Mouse (Mus musculus) intestine, embryonic 15.5 days (tissue): ENCODE results near the gene Ttc28. TPM values are rescaled to one million over a fixed set of nuclear protein-coding genes. Genes with fewer than 3 reads are reported as not detected.

Source experiments
- ATAC-seq: fragments of 200-750 bp; cut with Nextera tagmentation; 2 replicates; pipeline ENCODE4 v1.8.0; 2017; ENCODE audit warnings: moderate TSS enrichment, moderate library complexity
- H3K27ac ChIP-seq: fragments of 300-500 bp; sonication (generic); 2 replicates; pipeline ENCODE4 v1.5.1; 2015; ENCODE audit warnings: mild to moderate bottlenecking, inconsistent platforms
- H3K27me3 ChIP-seq: fragments of 300-500 bp; sonication (generic); replicated peaks from 2 replicates; pipeline ENCODE4 v1.6.1; 2015; ENCODE audit warnings: inconsistent platforms
- H3K36me3 ChIP-seq: fragments of 300-500 bp; sonication (generic); 2 replicates; pipeline ENCODE4 v1.6.1; 2015; ENCODE audit warnings: inconsistent platforms
- H3K4me1 ChIP-seq: fragments of 300-500 bp; sonication (generic); replicated peaks from 2 replicates; pipeline ENCODE4 v1.6.1; 2015; ENCODE audit warnings: inconsistent platforms
- H3K4me2 ChIP-seq: fragments of 300-500 bp; sonication (generic); replicated peaks from 2 replicates; pipeline ENCODE4 v1.6.1; 2015; ENCODE audit warnings: mild to moderate bottlenecking, inconsistent platforms
- H3K4me3 ChIP-seq: fragments of 300-500 bp; sonication (generic); replicated peaks from 2 replicates; pipeline ENCODE4 v1.5.1; 2015; ENCODE audit warnings: inconsistent platforms
- H3K9ac ChIP-seq: fragments of 300-500 bp; sonication (generic); 2 replicates; pipeline ENCODE4 v1.6.1; 2015; ENCODE audit warnings: inconsistent platforms
- H3K9me3 ChIP-seq: fragments of 300-500 bp; sonication (generic); 2 replicates; pipeline ENCODE4 v1.6.1; 2016; ENCODE audit warnings: inconsistent platforms
- WGBS: fragments of 180-500 bp; shearing (Covaris S2); methylation state at CpG from one replicate; pipeline ENCODE4 v1.1.7; 2015; 5-methylcytosine and 5-hydroxymethylcytosine counted together
- polyA plus RNA-seq: library from polyadenylated mRNA; unstranded; fragments of >200 nt; fragmentation: Nextera tagmentation; extraction: Ambion mirVana; gene quantifications from 2 replicates; pipeline ENCODE4 v1.2.1, GENCODE M21; 2015

Gene Ttc28
- polyA plus RNA-seq, 1 experiment from 2014 or later, result 6.9 TPM

GRCm38 (mm10) chr5:111204976-111205586, 325.5 kb downstream of the Ttc28 start:
- no peak overlapping the region for H3K4me2 ChIP-seq
- H3K27ac ChIP-seq, result 0 out of 2 replicates have a peak overlapping the region, but pooled peaks have one; percentile 36
- no peak overlapping the region for H3K4me3 ChIP-seq
- no peaks in the 10 kb centered on the region for H3K27me3 ChIP-seq
- ATAC-seq, result no peak
- 17% methylated on average over 4 of the region's 4 CpGs for whole genome bisulfite sequencing
- no peak overlapping the region for H3K9ac ChIP-seq
- H3K36me3 ChIP-seq, result no peaks in the 10 kb centered on the region
- H3K9me3 ChIP-seq, result no peaks in the 10 kb centered on the region
- peaks cover 50% of the 10 kb centered on the region for H3K4me1 ChIP-seq

- WGBS, result 33% methylated on average over 4 of the region's 4 CpGs
- H3K4me3 ChIP-seq, result no peak overlapping the region
- H3K4me2 ChIP-seq, result no peak overlapping the region
- ATAC-seq, result no peak
- peaks cover 43% of the 10 kb centered on the region for H3K4me1 ChIP-seq
- no peak overlapping the region for H3K9ac ChIP-seq
- H3K9me3 ChIP-seq, result no peaks in the 10 kb centered on the region
- no peak overlapping the region for H3K27ac ChIP-seq
- H3K27me3 ChIP-seq, result no peaks in the 10 kb centered on the region
- H3K36me3 ChIP-seq, result no peaks in the 10 kb centered on the region
Observed at GRCm38 (mm10) chr5:111205817-111206216, 326.2 kb downstream of the Ttc28 start.

DNA sequence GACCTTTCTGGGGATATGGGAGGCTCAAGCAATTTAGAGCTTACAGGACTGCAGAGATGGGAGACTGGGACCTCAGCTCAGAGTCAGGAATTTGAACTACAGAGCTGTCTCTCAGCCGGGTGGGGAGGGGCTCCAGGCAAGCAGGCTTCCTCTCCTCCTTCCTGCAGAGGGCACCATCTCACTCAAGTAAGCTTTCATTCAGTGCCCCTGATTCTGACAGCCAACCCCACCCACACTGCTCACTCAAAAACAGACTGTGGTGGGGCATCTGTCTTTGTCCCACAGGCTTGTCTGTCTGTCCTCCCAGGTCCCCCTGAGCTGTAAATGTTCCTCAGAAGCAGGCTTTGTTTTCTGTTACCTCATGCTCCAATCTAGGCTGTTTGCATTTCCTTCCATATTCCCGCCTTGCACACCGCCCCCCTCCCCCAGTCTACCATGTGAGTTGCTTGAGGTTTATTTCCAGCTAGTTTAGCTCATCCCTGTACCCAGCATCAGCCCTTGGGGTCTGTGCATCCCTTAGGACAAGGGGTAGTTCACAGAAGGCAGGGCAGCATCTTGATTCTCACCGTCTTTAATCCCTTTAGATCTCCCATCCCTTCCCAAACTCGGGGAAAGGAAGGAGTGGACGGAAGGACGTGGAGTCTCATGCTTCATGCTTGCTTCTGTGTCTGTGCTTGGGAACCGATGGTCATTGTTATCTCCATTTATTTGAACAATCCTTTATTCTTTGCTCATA, 328.5 kb downstream of the Ttc28 start:
- H3K4me1 ChIP-seq, result peaks cover 36% of the 10 kb centered on the region
- H3K36me3 ChIP-seq, result no peaks in the 10 kb centered on the region
- H3K9me3 ChIP-seq, result no peaks in the 10 kb centered on the region
- H3K27ac ChIP-seq, result no peak overlapping the region
- peak overlapping the region; percentile 20 for H3K4me2 ChIP-seq
- 36% methylated on average over 8 of the region's 8 CpGs for WGBS
- ATAC-seq, result peak; percentile 48
- no peak overlapping the region for H3K4me3 ChIP-seq
- H3K27me3 ChIP-seq, result no peaks in the 10 kb centered on the region
- no peak overlapping the region for H3K9ac ChIP-seq

- H3K9me3 ChIP-seq, result no peaks in the 10 kb centered on the region
- H3K9ac ChIP-seq, result no peak overlapping the region
- H3K27ac ChIP-seq, result no peak overlapping the region
- H3K4me3 ChIP-seq, result no peak overlapping the region
- H3K36me3 ChIP-seq, result no peaks in the 10 kb centered on the region
- H3K4me1 ChIP-seq, result peaks cover 31% of the 10 kb centered on the region
- ATAC-seq, result peak; percentile 70
- WGBS, result 42% methylated on average over 5 of the region's 5 CpGs
- H3K27me3 ChIP-seq, result no peaks in the 10 kb centered on the region
- peak overlapping the region; percentile 20; the same call in 1 of the 2 replicates for H3K4me2 ChIP-seq
Observed at GRCm38 (mm10) chr5:111208660-111208969, 329.0 kb downstream of the Ttc28 start.

- 58% methylated on average over 8 of the region's 8 CpGs for WGBS
- H3K4me1 ChIP-seq, result peaks cover 19% of the 10 kb centered on the region
- H3K36me3 ChIP-seq, result no peaks in the 10 kb centered on the region
- no peaks in the 10 kb centered on the region for H3K27me3 ChIP-seq
- H3K9me3 ChIP-seq, result no peaks in the 10 kb centered on the region
- H3K4me2 ChIP-seq, result no peak overlapping the region
- no peak overlapping the region for H3K27ac ChIP-seq
- ATAC-seq, result no peak
- no peak overlapping the region for H3K4me3 ChIP-seq
- no peak overlapping the region for H3K9ac ChIP-seq
Observed at GRCm38 (mm10) chr5:111213935-111214450, 334.4 kb downstream of the Ttc28 start.

GRCm38 (mm10) chr5:111214890-111215289, 335.3 kb downstream of the Ttc28 start:
- H3K9me3 ChIP-seq, result no peaks in the 10 kb centered on the region
- H3K36me3 ChIP-seq, result no peaks in the 10 kb centered on the region
- H3K27ac ChIP-seq, result no peak overlapping the region
- no peak overlapping the region for H3K9ac ChIP-seq
- no peak for ATAC-seq
- H3K4me2 ChIP-seq, result no peak overlapping the region
- no peaks in the 10 kb centered on the region for H3K27me3 ChIP-seq
- H3K4me1 ChIP-seq, result peaks cover 22% of the 10 kb centered on the region
- H3K4me3 ChIP-seq, result no peak overlapping the region
- 76% methylated on average over 13 of the region's 13 CpGs for WGBS

DNA sequence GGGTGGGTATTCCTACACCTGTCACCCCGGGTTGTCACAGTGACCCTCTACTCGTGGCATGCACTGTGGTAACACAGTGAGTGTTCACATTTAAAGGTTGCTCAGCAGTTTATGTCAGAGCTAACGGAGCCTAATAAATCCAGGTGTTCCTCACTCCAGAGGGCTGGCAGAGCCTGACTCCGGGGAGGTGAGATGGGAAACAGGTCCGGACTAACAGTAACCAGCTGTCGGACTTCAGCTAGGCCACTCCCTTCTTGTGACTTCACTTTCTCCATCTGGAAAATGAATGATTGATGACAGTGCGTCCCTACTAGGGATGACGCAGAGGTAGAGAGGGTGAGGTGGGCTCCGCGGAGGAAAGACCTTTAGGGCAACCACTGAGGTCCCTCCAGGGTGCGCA, 336.1 kb downstream of the Ttc28 start:
- no peaks in the 10 kb centered on the region for H3K36me3 ChIP-seq
- H3K4me2 ChIP-seq, result no peak overlapping the region
- H3K9ac ChIP-seq, result no peak overlapping the region
- no peaks in the 10 kb centered on the region for H3K27me3 ChIP-seq
- ATAC-seq, result no peak
- no peak overlapping the region for H3K27ac ChIP-seq
- H3K4me1 ChIP-seq, result peaks cover 25% of the 10 kb centered on the region
- WGBS, result 45% methylated on average over 11 of the region's 11 CpGs
- no peaks in the 10 kb centered on the region for H3K9me3 ChIP-seq
- H3K4me3 ChIP-seq, result no peak overlapping the region

GRCm38 (mm10) chr5:111216166-111216565, 336.6 kb downstream of the Ttc28 start:
- peaks cover 28% of the 10 kb centered on the region for H3K4me1 ChIP-seq
- no peak overlapping the region for H3K9ac ChIP-seq
- H3K4me3 ChIP-seq, result no peak overlapping the region
- no peak overlapping the region for H3K4me2 ChIP-seq
- no peak overlapping the region for H3K27ac ChIP-seq
- no peaks in the 10 kb centered on the region for H3K27me3 ChIP-seq
- H3K9me3 ChIP-seq, result no peaks in the 10 kb centered on the region
- no peak for ATAC-seq
- no peaks in the 10 kb centered on the region for H3K36me3 ChIP-seq
- WGBS, result 75% methylated on average over 9 of the region's 9 CpGs

- peak; percentile 57 for ATAC-seq
- Histone ChIP-seq H3K36me3 (no peaks in the 10 kb centered on the region), H3K4me2 (peak overlapping the region; percentile 15), H3K4me1 (peaks cover 28% of the 10 kb centered on the region), H3K9me3 (no peaks in the 10 kb centered on the region), H3K27ac (peak overlapping the region; percentile 32), H3K4me3 (no peak overlapping the region), H3K27me3 (no peaks in the 10 kb centered on the region), H3K9ac (no peak overlapping the region)
- WGBS, result 54% methylated on average over 18 of the region's 18 CpGs
Observed at GRCm38 (mm10) chr5:111217447-111218110, 338.0 kb downstream of the Ttc28 start.

DNA sequence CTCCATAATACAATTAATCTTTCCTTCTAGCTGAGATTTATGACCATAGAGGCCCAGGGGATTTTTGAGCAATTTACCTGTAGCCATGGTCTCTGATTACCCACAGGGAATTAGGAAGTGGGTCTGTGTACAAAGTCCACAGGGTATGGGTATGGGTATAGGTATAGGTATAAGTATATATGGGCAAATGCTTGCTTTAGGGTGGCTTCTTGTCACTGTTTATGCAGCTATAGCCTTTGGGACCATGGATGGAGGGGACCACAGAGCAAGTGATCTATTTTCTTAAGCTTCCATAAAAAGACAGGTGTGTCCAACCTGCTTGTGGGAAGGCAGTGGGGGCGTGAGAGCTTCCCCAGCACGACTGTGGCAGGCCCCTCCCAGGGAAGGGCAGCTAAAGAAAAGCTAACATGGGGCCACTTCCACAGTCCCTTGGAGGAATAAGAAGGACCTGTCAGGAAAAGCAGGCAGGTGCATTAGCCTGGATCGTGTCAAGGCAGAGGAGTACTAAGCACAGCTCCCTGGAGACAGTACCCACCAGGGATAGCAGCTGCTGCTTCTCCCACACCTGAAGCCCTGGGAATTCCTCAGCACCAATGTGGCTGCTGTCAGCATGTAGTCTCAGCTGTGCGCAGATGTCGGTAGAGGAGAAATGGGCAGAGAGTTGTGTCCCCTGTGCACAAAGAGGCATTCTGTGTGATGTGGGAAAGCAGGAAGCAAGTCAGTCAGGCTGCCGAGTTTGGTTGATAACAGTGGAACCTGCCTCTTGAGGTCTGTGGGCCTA, 338.7 kb downstream of the Ttc28 start:
- Histone ChIP-seq H3K27ac (peak overlapping the region; percentile 67), H3K36me3 (0 out of 2 replicates have a peak, but pooled peaks cover under 1% of the 10 kb centered on the region), H3K9me3 (no peaks in the 10 kb centered on the region), H3K4me1 (peaks cover 28% of the 10 kb centered on the region), H3K4me3 (no peak overlapping the region), H3K4me2 (peak overlapping the region; percentile 15), H3K9ac (no peak overlapping the region), H3K27me3 (no peaks in the 10 kb centered on the region)
- peak; percentile 64 for ATAC-seq
- WGBS, result 59% methylated on average over 6 of the region's 6 CpGs

DNA sequence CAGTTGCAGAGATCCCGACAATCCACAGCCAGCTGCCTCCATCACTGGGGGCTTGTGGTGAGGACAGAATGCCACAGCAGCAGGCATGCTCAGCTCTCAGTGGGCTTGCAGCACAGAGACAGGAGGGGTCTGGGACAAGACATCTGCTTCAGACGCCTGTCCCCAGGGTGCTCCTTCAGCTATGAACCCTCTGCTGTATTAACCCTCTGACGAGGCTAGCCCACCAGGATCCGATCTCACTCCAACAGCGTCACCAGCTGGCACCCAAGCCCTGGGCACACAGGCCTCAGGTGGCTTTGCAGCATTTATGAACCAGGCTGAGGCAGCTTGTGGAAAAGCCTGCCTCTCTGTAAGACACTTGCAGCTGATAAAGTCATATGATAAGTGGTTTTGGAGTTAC, 339.4 kb downstream of the Ttc28 start:
- ATAC-seq, result no peak
- Histone ChIP-seq H3K9me3 (no peaks in the 10 kb centered on the region), H3K4me1 (peaks cover 28% of the 10 kb centered on the region), H3K27me3 (no peaks in the 10 kb centered on the region), H3K4me3 (no peak overlapping the region), H3K27ac (no peak overlapping the region), H3K9ac (no peak overlapping the region), H3K36me3 (0 out of 2 replicates have a peak, but pooled peaks cover 7% of the 10 kb centered on the region), H3K4me2 (no peak overlapping the region)
- 86% methylated on average over 5 of the region's 5 CpGs for WGBS
